Mouse (Mus musculus): ENCODE measurements at regions not wholly inside any gene's neighbourhood (a gene's known extent, or its start where the extent isn't known, plus 50 kb on each side); places are given as distances from the start of the nearest gene placed in this dataset.

DNA sequence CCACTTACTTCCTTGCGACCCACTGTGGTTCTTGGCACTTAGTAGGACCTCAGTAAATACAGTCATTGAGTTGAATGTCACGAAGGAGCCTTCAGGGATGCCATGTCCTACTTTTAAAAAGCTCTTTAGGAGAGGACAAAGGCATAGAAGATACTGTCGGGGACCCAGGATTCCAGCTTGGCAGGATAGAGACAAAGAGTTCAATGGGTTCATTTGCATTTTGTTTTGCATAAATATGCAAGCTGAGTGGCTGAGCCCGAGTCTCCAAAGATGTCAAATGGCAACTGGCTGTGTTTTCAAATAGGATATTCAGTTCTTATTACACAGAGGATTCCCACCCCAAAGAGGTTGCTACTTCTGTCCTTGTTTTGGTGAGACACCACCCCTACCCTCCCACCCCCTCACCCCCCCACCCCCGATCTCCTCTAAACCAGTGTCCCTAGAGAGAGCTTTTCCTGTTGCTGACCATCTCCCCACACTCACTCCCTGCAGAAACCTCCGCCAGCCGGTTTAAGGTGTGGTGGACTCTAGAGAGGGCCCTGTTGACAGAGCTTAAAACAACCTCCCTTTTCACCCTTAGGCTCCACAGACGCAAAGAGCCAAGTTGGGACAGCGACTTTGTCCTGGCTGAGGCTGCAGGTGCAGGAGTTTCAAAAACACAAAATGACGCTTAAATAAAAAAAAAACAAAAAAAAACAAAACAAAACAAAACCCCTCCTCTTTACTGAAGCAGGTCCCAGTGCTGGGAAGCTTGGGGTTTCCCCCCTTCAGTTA, 57.9 kb downstream of the Sox9 start:
- no peak for DNase-seq (ENCODE audit: low spot score)

DNA sequence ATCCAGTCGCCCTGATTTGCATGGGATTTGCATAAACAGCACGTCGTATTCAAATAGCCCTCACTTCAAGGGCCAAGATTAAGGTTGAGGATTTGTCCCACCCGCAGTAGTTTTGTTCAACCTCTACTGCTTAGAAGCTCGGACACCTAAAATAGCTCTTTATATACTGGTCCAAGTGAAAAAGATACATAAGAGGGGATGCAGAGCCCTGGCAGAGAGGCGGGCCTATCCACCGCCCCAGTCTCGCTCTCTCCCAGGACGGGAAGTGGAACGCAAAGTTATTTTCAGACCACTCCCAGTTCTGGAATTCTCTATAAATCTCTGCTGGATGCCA, 58.4 kb downstream of the Sox9 start:
- DNase-seq (ENCODE audit: low spot score), result no peak

DNA sequence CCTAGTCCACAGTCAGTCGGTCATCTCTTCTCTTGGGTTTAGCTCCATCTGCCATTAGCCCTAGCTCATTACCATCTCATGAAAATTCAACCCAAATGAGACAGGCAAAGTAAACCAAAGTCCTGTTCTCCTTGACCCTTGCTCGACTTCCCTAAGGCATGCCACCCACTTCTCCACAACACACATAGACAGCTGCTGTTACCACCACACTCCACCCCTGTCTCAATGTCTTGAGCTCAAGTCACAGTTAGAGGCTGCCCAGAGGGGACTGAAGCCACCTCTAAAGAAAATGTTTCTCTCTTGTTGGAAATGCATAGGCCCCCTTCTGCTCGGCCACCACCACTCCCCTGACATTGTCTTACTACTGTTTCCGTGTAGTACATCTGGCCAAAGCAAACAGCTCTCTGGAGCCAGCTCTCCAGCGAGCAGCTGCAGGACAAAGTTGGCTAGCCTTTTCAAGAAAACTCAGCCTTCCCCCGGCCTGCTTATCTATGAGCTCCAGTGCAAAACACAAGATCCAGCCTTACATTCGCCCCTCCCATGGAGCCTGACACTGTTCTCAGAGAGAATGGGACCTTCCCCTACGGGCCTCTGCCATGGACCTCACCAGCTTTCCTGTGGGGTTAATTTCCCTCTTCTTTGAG, 62.4 kb downstream of the Sox9 start:
- peak; percentile 31 for DNase-seq (ENCODE audit: low spot score)

DNA sequence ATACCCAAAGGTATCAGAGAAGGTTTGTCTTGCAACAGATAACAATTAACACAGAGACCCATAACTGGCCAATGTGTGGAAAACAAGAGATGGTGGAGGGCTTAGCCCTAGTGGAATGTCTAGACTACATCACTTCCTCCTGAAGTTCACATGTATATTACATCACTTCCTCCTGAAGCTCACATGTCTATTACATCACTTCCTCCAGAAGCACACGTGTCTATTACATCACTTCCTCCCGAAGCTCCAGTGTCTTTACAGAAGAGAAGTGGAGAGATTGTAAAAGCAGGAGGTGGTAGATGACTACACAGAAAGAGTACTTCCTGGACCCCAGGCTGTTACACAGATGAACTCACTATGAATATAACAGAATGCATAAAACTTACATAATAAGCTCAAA, 65.1 kb downstream of the Sox9 start:
- no peak for DNase-seq (ENCODE audit: low spot score)

DNA sequence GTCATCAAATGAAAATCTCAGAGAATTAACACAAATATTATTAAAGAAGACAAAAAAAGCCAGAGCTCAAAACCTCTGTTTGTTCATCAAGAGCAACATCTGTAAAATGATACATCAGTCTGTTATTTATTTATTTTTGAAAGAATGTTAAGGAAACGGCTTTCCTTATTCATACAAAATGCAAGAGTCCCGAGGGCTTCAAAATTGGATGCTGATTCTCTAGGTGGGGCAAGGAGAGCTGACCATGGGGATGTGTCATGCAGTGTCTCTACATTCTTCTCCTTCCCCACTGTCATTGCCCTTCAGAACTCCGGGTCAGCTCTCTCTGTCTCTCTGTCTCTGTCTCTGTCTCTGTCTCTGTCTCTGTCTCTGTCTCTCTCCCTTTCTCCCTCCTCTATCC, 65.8 kb downstream of the Sox9 start:
- DNase-seq (ENCODE audit: low spot score), result no peak

DNA sequence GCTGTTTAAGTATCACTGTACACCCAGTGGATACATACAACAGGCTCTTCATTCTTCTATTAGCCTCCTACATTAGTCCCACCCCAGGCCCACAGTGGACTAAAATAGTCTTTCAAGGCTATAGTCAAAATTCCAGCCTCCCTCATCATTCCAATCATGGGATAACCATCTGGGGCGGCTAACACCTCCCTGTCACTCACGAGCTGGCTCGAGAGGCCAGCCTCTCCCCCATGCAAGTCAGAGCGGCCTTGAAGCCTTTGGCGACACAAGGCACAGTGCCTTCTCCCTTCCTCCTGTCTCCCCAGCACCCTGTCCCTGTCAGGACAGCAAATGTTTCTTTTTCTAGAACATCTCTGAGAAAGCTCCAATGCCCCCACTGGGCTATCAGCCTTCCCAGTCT, 68.0 kb downstream of the Sox9 start:
- DNase-seq (ENCODE audit: low spot score), result no peak

DNA sequence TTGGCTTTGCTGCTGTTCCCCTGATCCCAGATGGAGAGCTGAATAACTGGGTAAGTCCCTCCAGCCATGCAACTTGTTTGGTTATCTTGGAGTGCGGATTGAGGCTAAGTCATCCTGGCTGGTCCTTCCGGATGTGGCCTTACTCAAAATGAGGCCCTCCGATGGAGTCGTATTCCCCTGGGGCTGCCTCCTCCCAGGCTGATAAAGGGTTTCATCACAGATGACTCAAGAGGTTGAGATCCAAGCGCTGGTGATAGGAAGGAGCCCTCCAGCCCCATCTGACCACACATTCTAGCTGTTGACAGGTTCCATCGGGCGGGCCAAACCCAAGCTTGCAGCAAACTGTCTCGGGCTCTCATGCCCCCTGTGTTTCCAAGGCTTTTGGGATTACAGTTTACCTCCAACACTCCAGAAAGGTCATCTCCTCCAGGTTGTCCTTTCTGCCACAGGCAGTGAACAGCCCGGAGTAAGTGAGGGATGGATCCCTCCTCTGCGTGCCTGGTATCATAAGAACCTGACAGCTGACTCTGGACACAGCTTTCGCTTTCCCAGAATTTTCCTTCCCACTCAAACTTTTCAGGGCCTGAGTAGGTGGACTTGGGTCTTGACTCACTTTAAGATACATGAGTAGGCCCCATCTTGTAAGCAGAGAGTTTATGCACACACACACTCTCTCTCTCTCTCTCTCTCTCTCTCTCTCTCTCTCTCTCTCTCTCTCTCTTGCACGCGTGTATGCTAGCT, 68.7 kb downstream of the Sox9 start:
- DNase-seq (ENCODE audit: low spot score), result no peak

DNA sequence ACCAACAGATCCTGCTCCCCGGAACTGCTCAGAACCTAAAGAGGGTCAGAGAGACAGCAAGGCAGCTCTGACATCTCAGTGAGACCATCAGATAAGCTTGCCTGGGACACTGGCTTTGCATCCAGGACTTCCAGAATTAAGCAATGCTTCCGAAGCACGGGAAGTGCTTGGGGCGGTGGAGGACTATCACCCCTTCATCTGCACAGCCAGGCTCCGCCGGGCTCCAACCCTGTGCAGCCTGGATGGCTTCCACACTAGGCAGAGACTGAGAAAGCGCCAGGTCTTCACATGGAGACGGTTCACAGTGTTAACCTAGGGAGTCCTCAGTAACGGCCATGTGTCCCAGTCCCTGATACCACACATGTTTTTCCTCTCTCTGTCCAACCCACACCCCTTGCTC, 69.3 kb downstream of the Sox9 start:
- no peak for DNase-seq (ENCODE audit: low spot score)

DNA sequence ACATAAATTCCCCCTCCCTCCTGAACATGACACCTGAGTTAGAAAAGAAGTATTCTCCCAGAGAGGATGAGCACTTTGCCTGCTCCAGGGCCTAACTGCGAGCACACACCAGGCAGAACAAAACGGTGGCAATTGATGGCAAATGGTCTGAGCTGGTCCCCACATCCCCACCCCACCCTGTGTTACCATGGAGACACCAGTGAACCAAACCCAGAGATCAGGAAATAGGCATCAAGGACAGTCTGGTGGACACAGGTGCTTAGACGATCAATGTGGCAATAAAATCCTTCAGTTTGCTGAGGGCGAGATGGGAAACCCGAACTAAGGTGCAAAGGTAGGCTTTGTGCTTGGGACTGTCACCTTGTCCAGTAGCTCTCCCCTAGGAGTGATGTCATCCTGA, 74.0 kb downstream of the Sox9 start:
- no peak for DNase-seq (ENCODE audit: low spot score)

DNA sequence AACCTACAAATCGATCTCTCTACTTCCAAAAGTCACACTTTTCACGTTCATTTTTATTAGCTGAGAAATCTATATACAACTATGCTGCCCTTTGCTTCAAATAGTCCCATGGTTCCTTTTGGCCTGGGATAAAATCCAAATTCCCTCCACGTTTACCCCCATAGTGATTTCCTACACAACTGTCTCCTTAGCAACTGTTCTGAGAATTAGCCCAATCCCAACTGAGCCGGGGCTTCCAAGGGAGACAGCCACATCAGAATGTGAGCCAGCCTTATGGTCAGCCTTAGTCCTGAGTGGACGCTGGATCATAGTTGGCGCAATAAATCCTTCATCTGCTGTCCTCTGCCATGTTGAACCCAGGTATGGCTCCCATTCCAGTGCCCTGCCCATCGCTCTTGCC, 77.3 kb downstream of the Sox9 start:
- DNase-seq (ENCODE audit: low spot score), result no peak

DNA sequence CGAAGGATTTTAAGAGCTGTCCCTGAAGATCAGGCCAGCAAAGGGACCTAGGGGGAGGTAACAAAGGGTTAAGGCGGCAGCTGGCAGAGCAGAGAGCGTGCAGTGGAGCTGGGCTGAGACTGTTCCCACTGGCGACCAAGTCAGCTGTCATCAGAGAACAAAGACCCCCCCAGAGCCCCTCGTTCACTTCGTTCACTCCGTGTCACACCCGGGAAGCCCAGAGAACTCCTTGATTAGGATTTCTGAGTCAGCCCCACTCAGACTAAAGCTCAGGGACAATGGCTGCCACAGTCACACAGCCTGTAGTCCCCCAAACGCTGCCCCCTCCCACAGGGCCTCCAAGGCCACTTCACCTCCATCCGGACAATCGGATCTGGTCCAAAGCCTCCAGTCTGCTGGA, 78.8 kb downstream of the Sox9 start:
- DNase-seq (ENCODE audit: low spot score), result no peak

DNA sequence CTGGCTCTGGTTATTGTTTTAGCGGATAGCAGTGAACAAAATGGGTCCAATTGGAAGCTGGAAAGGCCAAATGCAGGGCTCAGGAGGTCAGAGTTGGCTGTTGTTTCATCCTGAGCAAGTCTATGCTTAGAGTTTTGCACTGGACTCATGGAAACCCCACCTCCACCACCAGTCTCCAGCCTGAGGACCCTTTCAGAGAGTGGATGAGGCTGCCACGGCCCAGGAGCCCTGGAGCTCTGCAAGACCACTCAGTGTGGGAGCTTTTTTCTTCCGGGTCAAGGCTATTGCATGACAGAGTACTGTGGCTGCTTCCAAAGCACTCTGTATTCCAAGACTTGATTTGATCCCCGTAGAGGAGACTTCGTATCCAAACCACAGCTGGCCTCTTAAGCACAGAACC, 79.2 kb downstream of the Sox9 start:
- DNase-seq (ENCODE audit: low spot score), result no peak

DNA sequence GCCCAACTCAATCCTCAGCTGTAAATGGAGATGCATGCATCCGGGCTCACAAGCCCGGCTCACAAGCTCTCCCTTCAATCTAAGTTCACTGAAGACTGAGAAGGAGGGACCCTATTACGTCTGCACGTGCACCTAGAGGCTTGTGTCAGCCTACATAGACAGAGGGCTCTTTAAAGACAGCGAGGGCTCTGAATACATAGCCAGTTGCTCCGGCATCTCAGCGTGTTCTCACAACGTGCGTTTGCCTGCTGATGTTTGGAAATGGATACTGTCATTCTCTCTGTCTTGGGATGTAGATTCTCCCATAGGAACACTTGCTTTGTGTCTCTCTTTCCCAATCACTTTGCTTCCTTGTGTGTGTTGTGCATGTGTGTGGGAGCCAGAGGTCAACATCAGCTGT, 83.8 kb downstream of the Sox9 start:
- DNase-seq (ENCODE audit: low spot score), result no peak

DNA sequence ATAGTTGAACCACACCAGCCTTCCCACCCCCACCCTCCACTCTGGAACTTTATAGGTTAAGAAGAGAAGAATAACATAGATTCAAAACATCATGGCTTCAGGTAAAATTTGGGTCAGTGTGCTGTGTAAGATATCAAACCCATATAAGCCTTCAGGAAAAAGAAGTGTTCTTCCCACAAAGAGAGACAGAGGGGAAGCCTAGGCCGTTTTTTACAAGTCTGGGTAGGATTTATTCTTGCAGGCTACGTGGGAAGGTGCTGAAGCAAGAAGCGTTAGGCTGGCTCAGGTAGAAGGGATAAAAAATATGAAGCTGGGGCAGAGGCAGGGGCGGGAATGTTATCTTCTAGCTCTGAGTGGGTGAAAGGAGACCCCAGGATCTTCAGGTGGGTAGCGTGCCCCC, 87.5 kb downstream of the Sox9 start:
- no peak for DNase-seq (ENCODE audit: low spot score)

DNA sequence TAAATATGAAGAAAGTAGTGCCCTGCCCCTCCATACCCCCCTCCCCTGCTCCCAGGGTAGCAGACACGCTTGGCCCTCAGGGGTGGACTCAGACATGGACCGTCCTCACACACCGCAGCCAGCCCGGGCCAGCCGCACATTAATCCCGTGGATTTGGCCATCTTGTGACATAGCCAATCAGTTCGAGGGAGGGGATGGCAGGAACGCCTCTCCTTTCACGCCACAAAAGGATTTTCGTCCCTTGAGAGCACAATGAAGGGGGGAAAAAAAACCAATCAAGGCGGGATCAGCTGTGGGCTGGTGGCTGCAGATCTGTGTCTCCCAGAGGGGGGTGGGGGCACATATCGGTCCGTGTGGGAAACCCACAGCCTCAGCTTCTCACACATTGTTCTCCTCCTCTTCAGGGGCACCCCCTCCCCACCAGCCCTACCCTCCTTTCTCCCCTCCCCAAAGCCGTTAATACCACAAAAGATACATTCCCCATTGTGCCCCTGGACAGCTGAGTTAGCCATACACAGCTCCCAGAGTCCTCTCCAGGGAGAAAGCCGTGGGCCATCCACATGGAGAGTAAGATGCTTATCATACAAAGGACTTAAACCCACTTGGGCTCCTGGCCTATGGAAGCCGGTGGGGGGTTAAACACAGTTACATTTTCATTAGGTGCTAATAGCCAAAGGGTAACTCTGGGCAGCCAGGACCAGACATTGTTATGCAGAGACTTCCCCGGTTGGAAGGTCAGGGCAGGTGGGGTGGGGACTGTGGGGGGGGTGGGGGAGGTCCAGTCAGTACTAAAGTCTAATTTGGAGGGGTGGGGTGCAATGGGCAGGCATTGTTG, 88.4 kb downstream of the Sox9 start:
- no peak for DNase-seq (ENCODE audit: low spot score)

DNA sequence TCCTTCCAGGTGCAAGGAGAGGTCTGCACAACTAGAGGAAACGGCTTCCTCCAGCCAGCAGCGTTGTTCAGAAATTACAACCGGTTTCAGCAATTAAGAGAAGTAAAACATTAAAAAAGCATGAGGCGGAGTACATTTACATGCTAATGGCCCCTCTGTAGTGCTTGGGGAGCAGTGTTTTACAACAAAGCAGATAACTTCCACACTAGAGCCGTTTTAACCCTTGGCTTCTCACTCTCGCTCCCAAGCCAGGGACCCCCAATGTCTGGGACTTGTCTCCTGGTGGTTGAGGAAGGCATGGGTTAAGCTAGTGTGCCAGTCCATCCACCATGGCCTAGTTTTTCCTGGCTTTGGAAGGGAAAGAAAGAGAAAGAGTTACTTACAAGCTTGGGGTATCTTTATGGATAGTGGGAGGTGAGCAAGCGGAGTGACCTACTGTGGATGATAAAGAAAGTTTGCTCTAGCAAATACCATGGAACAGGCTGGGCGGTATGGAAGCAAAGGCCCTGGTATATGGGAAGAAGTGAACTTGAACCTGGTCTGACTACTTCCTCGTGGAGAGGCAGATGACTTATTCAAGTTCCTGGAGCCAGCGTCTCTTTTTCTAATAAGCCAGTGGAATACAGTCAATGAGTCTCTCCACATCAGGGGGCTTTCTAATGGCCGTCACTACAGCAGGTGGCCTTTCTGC, 90.8 kb downstream of the Sox9 start:
- DNase-seq (ENCODE audit: low spot score), result no peak

DNA sequence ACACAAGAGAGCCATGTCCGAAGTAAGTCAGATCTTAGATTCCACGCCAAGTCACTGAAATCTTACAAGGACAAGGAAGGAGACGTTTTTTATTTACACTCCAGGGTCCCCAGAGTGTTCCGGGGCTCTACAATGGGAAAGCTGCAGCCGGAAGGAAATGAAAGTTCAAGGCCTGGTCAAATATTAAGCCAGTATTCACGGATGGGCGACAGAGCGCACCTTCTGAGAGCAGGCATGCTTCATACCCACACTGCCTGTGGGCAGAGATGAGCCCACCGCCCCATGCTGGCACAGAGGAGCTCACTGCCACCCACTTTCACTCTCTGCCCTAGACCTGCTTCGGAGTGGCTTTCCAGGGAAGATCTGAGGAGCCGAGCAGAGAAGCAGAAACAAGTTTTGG, 92.2 kb downstream of the Sox9 start:
- DNase-seq (ENCODE audit: low spot score), result no peak

DNA sequence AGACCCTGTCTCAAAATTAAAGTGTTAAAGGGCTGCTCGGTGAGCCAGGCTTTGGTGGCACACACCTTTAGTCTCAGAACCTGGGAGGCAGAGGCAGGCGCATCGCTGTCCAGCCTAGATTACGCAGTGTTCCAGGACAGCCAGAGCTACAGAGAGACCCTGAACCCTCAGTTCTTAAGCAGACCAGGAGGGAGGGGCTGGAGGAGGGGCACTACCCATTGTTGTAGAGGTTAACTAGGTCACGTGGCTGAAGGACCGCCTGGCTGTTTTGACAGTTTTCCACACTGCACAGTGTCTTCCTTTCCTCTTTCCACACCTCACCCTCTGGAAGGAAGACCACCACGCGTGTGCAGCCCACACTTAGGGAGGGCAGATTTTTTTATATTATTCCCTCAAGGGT, 94.2 kb downstream of the Sox9 start:
- DNase-seq (ENCODE audit: low spot score), result no peak

DNA sequence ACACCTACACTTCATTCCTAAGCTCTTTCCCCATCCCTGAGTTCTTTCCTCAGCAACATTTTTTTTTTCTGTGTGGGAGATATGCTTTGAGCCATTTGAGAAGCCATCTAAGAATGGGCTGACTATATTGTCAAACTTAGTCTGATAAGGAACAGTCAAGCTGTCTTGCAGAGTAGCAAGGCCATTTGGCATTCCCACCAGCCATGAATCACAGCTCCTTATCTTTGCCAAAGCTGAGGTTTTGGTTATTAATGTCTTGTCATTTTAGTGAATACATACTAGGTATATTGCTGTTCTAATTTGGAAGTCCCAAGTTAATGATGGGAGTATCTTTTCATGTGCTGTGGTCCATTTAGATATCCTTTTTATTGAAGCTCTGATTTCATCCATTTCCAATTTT, 96.4 kb downstream of the Sox9 start:
- DNase-seq (ENCODE audit: low spot score), result no peak

DNA sequence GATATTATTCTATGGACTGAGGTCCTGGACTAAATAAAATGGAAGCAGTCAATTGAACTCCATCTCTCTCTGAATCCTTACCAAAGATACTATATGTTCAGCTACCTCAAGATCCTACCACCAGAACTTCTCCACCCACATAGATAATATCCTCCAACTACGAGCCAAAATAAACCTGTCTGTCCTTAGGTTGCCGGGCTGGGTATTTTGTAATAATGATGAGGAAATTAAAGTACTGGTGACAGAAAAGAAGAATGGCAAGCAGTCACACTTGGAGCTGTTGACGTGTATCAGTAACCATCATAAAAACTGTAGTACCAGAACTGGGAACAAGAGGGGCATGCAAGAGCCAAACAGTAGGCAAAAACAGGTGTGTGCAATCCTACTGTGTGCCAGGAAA, 98.7 kb downstream of the Sox9 start:
- no peak for DNase-seq (ENCODE audit: low spot score)

DNA sequence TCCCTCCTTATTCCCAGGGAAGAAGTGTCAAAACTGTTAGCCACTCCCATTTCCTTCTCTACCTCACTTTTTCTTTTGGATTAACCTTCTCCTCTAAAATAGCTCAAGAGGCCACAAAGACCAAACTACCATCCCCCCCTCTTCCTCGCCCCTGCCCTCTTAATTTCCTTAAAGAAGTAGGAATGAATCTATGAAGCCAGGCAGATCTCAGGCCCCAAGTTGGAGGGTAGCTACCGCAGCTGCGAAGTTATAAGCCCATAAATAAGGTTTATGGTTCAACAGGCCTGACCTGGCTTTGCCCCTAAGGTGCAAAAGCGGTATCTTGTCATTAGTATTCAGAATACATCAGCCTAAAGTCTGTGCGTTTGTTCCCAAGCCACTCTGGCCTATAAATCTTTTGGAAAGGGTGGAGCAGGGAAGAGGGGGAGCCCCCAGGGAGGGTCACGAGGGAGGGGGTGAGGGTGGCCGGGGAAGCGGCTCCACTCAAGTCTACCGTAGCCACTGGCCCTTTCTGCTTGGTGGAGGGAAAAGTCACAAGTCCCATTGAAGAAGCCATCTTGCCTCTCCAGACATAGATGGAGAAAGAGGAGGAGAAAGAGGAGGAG, 103.4 kb downstream of the Sox9 start:
- DNase-seq (ENCODE audit: low spot score), result no peak

DNA sequence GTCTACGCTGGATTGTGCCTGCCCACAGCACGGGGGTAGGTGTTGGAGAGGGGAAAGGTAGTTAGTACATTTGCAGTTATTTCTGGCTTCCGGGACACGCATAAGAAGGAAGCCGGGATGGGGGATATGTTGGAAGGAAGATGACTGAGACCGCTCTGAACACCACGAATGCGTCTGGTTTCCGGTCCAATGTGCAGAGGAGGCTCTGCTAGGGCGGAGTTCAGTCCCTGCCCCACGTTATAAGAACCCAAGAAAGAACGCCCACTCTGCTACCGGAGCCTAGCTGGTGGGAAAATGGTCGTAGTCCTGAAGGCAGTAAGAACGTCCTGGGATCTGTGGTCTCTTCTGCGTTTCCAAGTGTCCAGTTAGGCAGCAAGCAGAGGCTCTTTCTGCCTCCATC, 104.1 kb downstream of the Sox9 start:
- DNase-seq (ENCODE audit: low spot score), result no peak
